Mouse (Mus musculus) lung, adult 2 months (tissue): Measurements from ENCODE around the gene Actc1. TPM values are rescaled to one million over a fixed set of nuclear protein-coding genes. Genes with fewer than 3 reads are reported as not detected.

Experiments used
- DNase-seq: peaks from one replicate; pipeline ENCODE4 v3.0.0; 2022
- H3K4me1 ChIP-seq: fragments of 200-500 bp; 2 replicates; pipeline ENCODE4 v1.6.1; 2011; ENCODE audit warnings: low read length; ENCODE audit not compliant: control insufficient read depth, insufficient read depth
- H3K4me3 ChIP-seq: fragments of 200-500 bp; replicated peaks from 2 replicates; pipeline ENCODE3; 2011; ENCODE audit warnings: low read depth, mild to moderate bottlenecking, control low read depth, low read length; ENCODE audit errors: extremely low read depth
- CTCF ChIP-seq: fragments of 200-500 bp; IDR thresholded peaks from 2 replicates; pipeline ENCODE4 v1.5.1; 2011; ENCODE audit warnings: mild to moderate bottlenecking, low read length, control low read depth; ENCODE audit not compliant: insufficient read depth
- POLR2A ChIP-seq: fragments of 200-500 bp; IDR thresholded peaks from 2 replicates; pipeline ENCODE4 v1.6.1; 2011; ENCODE audit warnings: low read depth, mild to moderate bottlenecking, control low read depth, low read length, borderline replicate concordance; ENCODE audit errors: extremely low read depth
- WGBS: fragments of 180-500 bp; shearing (Covaris S2); methylation state at CpG from one replicate; pipeline ENCODE4 v1.1.7; 2018; 5-methylcytosine and 5-hydroxymethylcytosine counted together
- polyA plus RNA-seq: library from polyadenylated mRNA; depleted of rRNA; stranded (reverse); fragments of >200 nt; gene quantifications from 2 replicates; pipeline ENCODE4 v1.2.3, GENCODE M21; 2012

The Actc1 gene
- polyA plus RNA-seq, 1 experiment: 721 TPM

- TF ChIP-seq CTCF: no peak
- TF ChIP-seq POLR2A: no peak
- DNase-seq: no peak
Observed at GRCm38 (mm10) chr2:114089862-114090261, 36.5 kb upstream of the Actc1 start.

GRCm38 (mm10) chr2:114087271-114087670 is 33.9 kb upstream of the Actc1 start:
- DNase-seq: no peak
- 45% methylated on average over 1 of the region's 1 CpGs for WGBS
- TF ChIP-seq POLR2A (no peak), CTCF (no peak)
- no peak overlapping the region for H3K4me3 ChIP-seq
- H3K4me1 ChIP-seq: no peaks in the 10 kb centered on the region

More at GRCm38 (mm10) chr2:114089862-114090261, 36.5 kb upstream of the Actc1 start:
- 79% methylated on average over 3 of the region's 3 CpGs for WGBS
- no peaks in the 10 kb centered on the region for H3K4me1 ChIP-seq
- no peak overlapping the region for H3K4me3 ChIP-seq

- Histone ChIP-seq H3K4me3 (no peak overlapping the region), H3K4me1 (no peaks in the 10 kb centered on the region)
- DNase-seq: no peak
- 54% methylated on average over 2 of the region's 2 CpGs for WGBS
- TF ChIP-seq POLR2A (no peak), CTCF (no peak)
Observed at GRCm38 (mm10) chr2:114071876-114072275, 18.5 kb upstream of the Actc1 start.

GRCm38 (mm10) chr2:114066226-114066625 is 12.9 kb upstream of the Actc1 start:
- WGBS: 73% methylated on average over 3 of the region's 3 CpGs
- no peak for TF ChIP-seq POLR2A
- no peak for TF ChIP-seq CTCF
- no peak overlapping the region for H3K4me3 ChIP-seq

GRCm38 (mm10) chr2:114064004-114064403 is 10.7 kb upstream of the Actc1 start:
- TF ChIP-seq POLR2A (no peak), CTCF (no peak)
- Histone ChIP-seq H3K4me1 (no peaks in the 10 kb centered on the region), H3K4me3 (no peak overlapping the region)
- 52% methylated on average over 2 of the region's 2 CpGs for WGBS
- no peak for DNase-seq

More at GRCm38 (mm10) chr2:114066226-114066625, 12.9 kb upstream of the Actc1 start:
- no peaks in the 10 kb centered on the region for H3K4me1 ChIP-seq
- no peak for DNase-seq

- DNase-seq: no peak
- TF ChIP-seq POLR2A: no peak
- no peak for TF ChIP-seq CTCF
- no peaks in the 10 kb centered on the region for H3K4me1 ChIP-seq
- WGBS: 50% methylated on average over 6 of the region's 6 CpGs
- no peak overlapping the region for H3K4me3 ChIP-seq
Observed at GRCm38 (mm10) chr2:114060071-114060591, 6.8 kb upstream of the Actc1 start.

GRCm38 (mm10) chr2:114059608-114060007 is 6.3 kb upstream of the Actc1 start:
- no peak for DNase-seq
- 50% methylated on average over 1 of the region's 1 CpGs for WGBS
- H3K4me3 ChIP-seq: no peak overlapping the region
- H3K4me1 ChIP-seq: no peaks in the 10 kb centered on the region
- TF ChIP-seq POLR2A (no peak), CTCF (no peak)

- DNase-seq: no peak
- no peaks in the 10 kb centered on the region for H3K4me1 ChIP-seq
- 77% methylated on average over 10 of the region's 10 CpGs for WGBS
- no peak overlapping the region for H3K4me3 ChIP-seq
- TF ChIP-seq POLR2A: no peak
- no peak for TF ChIP-seq CTCF
Observed at GRCm38 (mm10) chr2:114058226-114058796, 5.0 kb upstream of the Actc1 start.

- 14% methylated on average over 10 of the region's 10 CpGs for WGBS
- H3K4me1 ChIP-seq: no peaks in the 10 kb centered on the region
- DNase-seq: no peak
- no peak overlapping the region for H3K4me3 ChIP-seq
- no peak for TF ChIP-seq CTCF
- no peak for TF ChIP-seq POLR2A
Observed at GRCm38 (mm10) chr2:114057303-114057853, 4.0 kb upstream of the Actc1 start.

- DNase-seq: no peak
- 72% methylated on average over 4 of the region's 4 CpGs for WGBS
- no peaks in the 10 kb centered on the region for H3K4me1 ChIP-seq
- no peak overlapping the region for H3K4me3 ChIP-seq
- TF ChIP-seq POLR2A: no peak
- no peak for TF ChIP-seq CTCF
Observed at GRCm38 (mm10) chr2:114054129-114054528, 781 bp upstream of the Actc1 start.
